Mouse (Mus musculus) kidney, postnatal 25 days (tissue): Measurements from ENCODE around the gene Vsir.

Experiments used
- DNase-seq, 2 experiments: peaks; one replicate each; pipeline ENCODE4 v3.0.0; 2021; ENCODE audit warnings: mixed read lengths in 2 of 2

Vsir gene

DNA sequence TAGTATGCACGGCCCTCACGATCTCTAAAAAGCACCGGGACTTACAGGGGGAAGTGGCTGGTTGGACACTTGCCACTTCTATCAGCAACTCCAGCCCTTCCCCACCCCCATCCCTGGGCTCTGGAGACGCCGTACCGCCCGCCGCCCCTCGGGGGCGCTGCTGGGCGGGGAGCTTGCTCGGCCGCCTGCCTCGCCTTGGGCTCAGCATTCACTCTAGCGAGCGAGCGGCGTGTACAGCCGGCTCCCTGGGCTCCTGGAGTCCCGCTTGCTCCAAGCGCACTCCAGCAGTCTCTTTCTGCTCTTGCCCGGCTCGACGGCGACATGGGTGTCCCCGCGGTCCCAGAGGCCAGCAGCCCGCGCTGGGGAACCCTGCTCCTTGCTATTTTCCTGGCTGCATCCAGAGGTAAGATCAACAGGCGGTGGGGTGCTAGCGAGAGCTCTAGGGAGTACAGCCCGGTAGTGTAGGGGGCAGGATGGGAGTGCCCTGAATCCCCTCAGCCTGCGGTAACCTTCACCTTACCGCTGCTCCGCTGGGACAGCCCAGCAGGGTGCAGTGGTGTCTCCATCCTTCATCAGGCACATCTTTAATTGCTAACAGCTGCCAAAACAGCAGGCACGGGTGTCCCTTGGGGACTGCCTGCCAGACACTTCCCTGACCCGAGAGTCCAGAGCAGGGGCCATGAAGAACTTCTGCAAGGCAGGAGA lies at the start of gene Vsir:
Vsir (plus strand) TSS at position 151 of the 705 bp plus-strand sequence.
- DNase-seq = peak; percentile 69 to 77

GRCm38 (mm10) chr10:60299636-60300035 lies 47.0 kb upstream of the Vsir start:
- DNase-seq = no peak

DNA sequence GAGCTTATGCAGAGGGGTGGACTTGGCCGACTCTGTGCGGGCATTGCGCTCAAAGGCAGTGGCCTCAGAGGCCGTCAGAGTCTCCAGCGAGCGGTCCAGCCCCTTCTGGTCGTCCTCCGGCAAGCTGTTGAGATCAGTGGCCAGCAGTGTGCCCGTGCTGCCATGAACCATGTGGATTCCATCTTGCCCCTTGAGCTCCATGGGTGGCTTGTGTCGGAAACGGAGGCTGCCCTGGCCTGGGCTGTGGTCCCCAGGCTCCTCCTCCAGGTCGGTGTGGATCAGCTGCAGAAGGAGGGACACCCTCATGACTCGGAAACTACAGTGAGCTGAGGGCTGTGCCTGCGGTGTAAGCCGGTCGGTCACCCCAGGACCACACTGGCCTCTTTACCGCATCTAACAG lies 43.2 kb upstream of the Vsir start:
- no peak for DNase-seq

DNA sequence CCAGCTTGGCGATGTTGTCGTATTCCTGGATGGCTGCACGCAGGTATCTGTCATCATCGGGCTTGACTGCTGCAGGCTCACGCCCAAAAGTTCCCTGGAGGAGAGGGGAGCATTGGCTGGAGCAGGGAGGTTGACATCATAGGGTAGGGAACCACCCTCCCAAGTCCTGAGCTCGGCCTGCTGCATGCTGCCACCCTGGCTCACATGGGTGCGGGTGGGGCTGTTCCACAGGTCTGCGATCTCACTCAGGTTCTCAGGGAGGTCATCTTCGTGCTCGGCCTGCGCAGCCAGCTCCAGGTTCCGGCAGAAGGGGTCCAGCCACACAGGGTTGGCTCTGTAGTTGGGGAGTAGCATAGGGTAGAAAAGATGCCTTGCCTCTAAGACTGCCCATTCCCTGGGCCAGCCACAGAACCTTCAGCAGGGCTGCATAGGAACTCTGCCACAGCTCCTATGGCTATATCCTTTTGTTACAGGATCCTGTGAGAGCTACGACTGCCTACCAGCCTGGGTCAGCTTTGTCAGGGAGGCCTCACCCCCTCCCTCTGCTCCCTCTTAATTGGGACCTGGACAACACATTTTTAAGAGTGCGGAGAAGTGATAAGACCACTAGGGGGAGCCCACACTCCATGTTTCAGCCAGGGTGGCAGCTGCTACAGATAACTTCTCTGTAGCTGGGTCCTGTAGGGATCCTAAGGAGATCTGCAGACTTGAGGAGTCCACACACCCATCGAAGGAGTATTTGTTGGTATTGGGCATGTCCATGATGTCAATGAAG lies 41.6 kb upstream of the Vsir start:
- DNase-seq = peak; percentile 79 to 80

DNA sequence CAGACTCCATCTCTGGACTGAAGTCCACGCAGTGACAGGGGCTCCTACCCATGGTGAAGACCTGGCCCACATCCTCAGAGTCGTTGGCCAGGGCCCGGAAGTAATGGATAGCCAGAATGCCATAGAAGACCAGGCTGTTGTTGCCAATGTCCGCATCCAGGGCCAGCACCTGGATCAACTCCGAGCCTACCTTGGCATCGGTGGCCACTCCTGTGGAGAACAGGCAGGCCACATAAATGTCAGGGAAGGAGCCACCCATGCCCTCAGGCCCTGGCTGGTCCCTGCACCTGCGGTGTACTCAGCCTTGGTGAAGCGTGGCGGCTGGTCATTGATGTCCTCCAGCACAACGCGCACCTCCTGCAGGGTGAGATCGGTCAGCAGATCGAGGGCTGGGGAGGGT lies 36.0 kb upstream of the Vsir start:
- DNase-seq = no peak

DNA sequence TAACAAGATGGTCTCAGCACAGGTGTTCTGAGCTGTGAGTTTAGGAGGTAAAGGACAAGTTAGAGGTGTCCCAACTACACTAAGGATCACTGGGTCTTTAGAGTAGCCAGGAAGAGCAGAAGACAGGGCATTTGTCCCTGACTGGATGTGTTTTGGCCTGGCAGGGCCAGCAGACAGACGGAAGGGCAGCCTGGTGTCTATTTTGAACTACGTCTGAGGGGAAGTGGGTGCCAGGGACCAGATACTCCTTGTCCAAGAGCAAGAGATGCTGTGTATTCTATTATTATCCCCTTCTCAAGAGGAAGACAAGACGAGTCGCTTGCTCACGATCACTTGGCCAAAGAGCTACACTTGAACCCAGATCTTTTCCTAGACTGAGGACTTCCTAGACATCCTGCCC lies 33.0 kb upstream of the Vsir start:
- no peak for DNase-seq

DNA sequence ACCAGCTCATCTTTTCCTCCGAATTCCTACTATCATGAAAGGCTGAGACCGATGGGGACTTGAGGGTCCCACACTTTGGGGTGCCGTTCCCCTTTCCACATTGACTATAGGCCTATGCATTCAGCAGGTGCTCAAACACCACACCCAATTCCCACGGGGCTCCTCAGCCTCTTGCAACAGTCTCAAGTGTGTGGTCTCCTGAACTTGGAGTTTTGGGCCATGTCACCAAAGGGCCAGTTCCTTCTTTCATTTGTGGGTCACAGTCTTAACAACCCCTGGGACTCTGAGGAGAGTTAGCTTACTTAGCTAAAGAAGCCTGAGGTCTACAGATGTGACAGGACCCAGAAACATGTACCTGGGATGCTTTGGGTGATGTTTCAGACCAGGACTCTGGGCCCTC lies 30.5 kb upstream of the Vsir start:
- DNase-seq = peak in 1 of 2 experiments; percentile 12

GRCm38 (mm10) chr10:60328963-60329650 lies 17.5 kb upstream of the Vsir start:
- peak in 1 of 2 experiments; percentile 33 for DNase-seq

GRCm38 (mm10) chr10:60334583-60334982 lies 12.1 kb upstream of the Vsir start:
- no peak for DNase-seq

- DNase-seq = no peak
Observed at GRCm38 (mm10) chr10:60335021-60335420, 11.6 kb upstream of the Vsir start.

DNA sequence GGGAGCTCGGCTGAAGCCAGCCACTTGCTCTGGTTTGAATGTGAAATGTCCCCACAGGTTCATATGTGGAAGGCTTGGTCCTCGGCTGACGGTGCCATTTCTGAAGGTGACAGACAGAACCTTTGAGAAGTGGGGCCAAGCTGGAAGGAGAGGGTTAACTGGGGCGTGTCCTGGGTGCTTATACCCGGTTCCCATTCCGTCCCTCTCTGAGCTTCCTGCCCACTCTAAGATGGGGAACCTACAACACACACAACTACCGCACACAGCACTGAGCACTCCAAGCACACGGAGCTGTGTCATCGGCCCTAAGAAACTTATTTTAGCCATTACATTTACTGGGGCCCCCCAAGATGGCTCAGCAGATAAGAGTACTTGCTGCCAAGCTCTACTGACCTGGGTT lies 5.1 kb upstream of the Vsir start:
- DNase-seq = no peak

- DNase-seq = peak in 1 of 2 experiments; percentile 31
Observed at GRCm38 (mm10) chr10:60344111-60344510, 2.5 kb upstream of the Vsir start.

- no peak for DNase-seq
Observed at GRCm38 (mm10) chr10:60346056-60346455, 595 bp upstream of the Vsir start.

GRCm38 (mm10) chr10:60347768-60348610 lies 1.3 kb downstream of the Vsir start:
- DNase-seq = peak in 1 of 2 experiments; percentile 21

GRCm38 (mm10) chr10:60349056-60349455 lies 2.4 kb downstream of the Vsir start:
- peak; percentile 34 to 67 for DNase-seq

- no peak for DNase-seq
Observed at GRCm38 (mm10) chr10:60349644-60350043, 3.0 kb downstream of the Vsir start.

GRCm38 (mm10) chr10:60350077-60350804 lies 3.6 kb downstream of the Vsir start:
- no peak for DNase-seq

DNA sequence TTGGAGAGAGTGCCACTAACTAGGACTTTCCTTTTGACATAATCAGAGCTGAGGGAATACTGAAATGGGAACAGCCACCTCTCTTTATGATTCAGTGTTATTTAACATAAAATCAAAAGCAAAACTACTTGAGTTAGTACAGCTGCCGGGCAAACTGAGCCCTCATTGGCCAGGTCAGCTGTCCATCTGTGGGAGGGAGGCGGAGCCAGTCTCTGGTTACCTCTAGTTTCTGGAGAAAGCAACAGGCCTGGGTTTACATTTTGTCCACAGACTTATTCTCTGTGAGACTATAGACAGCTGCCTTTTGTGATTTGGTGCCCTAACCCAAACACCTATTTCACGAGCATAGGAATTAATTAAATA lies 4.1 kb downstream of the Vsir start:
- DNase-seq = peak; percentile 95 to 96

- DNase-seq = no peak
Observed at GRCm38 (mm10) chr10:60351248-60351647, 4.6 kb downstream of the Vsir start.

- peak; percentile 63 to 87 for DNase-seq
Observed at GRCm38 (mm10) chr10:60351761-60352455, 5.3 kb downstream of the Vsir start.
